16 mouse cellular contexts compared by ENCODE assay signal in the genomic region with DNA sequence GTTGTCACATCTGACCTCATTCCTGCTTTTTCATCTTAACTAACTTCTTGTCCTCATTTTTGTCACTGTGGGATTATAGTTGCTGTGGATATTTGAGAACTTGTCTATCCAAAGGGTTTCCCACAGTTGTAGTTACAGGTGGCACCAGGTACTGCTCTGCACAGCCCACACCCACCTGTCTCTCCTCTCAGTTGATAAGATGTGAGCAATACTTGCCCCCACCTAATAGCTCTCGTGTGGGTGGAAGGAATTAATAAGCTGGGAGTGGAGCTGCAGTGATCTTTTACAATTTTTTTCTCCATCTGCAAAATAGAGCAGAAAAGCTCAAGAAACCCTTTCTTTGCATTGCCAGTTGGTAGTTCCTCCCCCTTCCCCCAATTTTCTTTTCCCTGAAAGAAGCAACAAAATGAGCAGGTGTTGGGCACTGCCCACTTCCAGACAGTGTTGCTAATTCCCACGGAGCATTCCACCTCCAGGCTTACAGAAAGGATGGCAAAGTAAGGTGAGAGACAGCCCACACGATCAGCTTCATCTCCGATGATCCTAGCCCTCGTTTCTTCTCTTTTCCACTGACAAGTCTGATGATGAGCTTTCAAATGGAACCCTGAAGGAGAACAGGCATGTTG.
"Had no signal": no experiment of that assay in that cellular context is flagged by ENCODE, and none has a peak within 500 bp of the region (broad histone marks: within the 10 kb centered on the region; RNA-seq: fewer than 3 reads in every experiment).

No protein-coding gene starts in this region.

- H3K4me1 ChIP-seq: kidney, embryonic 15.5 days; limb, embryonic 15.5 days; liver, embryonic 12.5 days; midbrain, embryonic 10.5 days; neural tube, embryonic 15.5 days had no signal

- H3K4me2 ChIP-seq: kidney, embryonic 15.5 days; limb, embryonic 15.5 days; liver, embryonic 12.5 days; lung, embryonic 14.5 days; neural tube, embryonic 15.5 days had no signal

- H3K4me3 ChIP-seq: kidney, embryonic 15.5 days; limb, embryonic 15.5 days; liver, embryonic 12.5 days; midbrain, embryonic 10.5 days; myocyte; neural tube, embryonic 15.5 days had no signal

- H3K9ac ChIP-seq: kidney, embryonic 15.5 days; limb, embryonic 15.5 days; liver, embryonic 12.5 days; lung, embryonic 14.5 days; neural tube, embryonic 15.5 days had no signal

- H3K27ac ChIP-seq: kidney, embryonic 15.5 days; limb, embryonic 15.5 days; liver, embryonic 12.5 days; midbrain, embryonic 10.5 days; neural tube, embryonic 15.5 days; stomach, postnatal 0 days had no signal

- DNase-seq: kidney, adult 2 months; kidney, postnatal 14 days; layer of hippocampus, postnatal 36 days; lung, postnatal 10 days; lung, postnatal 4 days; thymus, adult 2 months; thymus, postnatal 36 days had no signal

- H3K36me3 ChIP-seq: kidney, embryonic 15.5 days; limb, embryonic 15.5 days; liver, embryonic 12.5 days; midbrain, embryonic 10.5 days; neural tube, embryonic 15.5 days had no signal

- H3K9me3 ChIP-seq: kidney, embryonic 15.5 days; limb, embryonic 15.5 days; liver, embryonic 12.5 days; midbrain, embryonic 10.5 days; neural tube, embryonic 15.5 days had no signal

- H3K27me3 ChIP-seq: kidney, embryonic 15.5 days; limb, embryonic 15.5 days; liver, embryonic 12.5 days; neural tube, embryonic 15.5 days had no signal

- ATAC-seq: intestine, embryonic 16.5 days; liver, embryonic 12.5 days had no signal
